Mouse (Mus musculus): Measurements from ENCODE around the gene Fcamr. TPM values are rescaled to one million over a fixed set of nuclear protein-coding genes. Genes with fewer than 3 reads are reported as not detected.

Gene Fcamr
- total and polyA plus RNA-seq, 3 experiments = 0.17 TPM; not detected in 2

DNA sequence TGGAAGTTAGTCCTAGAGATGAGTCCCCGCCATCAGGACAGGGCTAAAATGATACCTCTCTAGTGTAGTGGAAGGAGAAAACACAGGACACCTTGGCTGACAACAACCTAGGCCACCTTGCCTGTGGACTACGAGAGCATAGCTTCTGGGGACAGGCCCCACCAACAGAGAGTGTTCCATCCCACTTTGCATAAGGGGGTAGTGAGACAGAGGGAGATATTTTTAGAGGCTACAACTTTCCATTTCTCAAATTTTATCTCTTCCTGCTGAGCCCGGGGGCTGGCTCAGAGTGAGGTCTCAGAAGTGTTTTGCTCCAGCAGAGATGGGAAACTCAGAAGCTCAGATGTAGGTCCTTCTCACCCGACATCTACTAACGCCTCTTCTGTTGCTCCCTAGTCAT is 49.7 kb downstream of the Fcamr start:
- DNase-seq = no peak

- DNase-seq = no peak
Observed at GRCm38 (mm10) chr1:130854819-130855218, 54.1 kb downstream of the Fcamr start.

DNA sequence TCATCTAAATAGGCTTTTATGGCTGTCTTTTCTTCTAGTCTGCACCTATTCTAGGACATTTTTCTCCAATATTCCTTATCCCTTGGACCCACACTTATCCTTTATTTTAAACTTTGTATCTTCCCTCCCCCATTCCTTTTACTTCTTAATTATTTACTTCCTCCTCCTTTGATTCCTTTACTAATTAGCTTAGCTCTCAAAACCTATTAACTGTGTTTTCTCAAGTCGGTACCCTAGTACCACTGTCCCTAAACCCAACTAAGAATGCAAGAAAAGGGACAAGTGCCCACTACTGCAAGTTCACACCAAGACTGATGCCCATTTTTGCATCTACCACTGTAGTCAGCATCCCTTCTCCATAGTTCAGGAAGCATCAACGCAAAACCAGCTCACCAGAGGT is 55.0 kb downstream of the Fcamr start:
- DNase-seq = no peak

GRCm38 (mm10) chr1:130857456-130857855 is 56.8 kb downstream of the Fcamr start:
- no peak for DNase-seq

DNA sequence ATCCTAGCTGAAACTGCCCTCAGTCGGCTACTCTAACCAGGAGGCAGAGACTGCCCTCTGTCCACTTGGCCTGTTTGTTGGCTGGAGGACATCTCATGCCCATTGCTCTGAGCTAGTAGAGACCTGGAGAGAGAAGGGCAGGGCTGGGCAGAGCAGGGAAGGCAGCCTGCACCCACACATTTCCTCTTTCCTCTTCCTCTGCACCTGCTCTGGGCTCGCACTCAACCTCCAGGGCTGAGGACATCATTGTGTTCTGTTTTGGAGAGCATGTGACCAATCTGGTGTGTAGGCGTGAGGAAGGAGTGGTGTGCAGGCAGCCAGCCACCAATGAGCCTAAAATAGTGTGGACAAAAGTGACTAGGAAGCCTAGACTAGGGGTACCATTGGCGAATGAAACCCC is 63.5 kb downstream of the Fcamr start:
- DNase-seq = no peak

Other genes starting within 250 kb of the Fcamr start
- not detected for gene Zp3r, start 171.3 kb upstream of the Fcamr start, total RNA-seq (2021)
- gene Zp3r, start 171.3 kb upstream of the Fcamr start, polyA plus RNA-seq (2012; rRNA removed) = not detected in 2 replicates
- under 1 TPM in 1 of 2 experiments, not detected in 1; 0.69 TPM for gene C4bp, start 139.3 kb upstream of the Fcamr start, total RNA-seq (2021)
- 0.03 TPM in 1 of 2 replicates, not detected in the other for gene C4bp, start 139.3 kb upstream of the Fcamr start, polyA plus RNA-seq (2012; rRNA removed)
- not detected for gene Gm29427, start 85.1 kb upstream of the Fcamr start, total RNA-seq (2021)
- not detected in 2 replicates for gene Gm29427, start 85.1 kb upstream of the Fcamr start, polyA plus RNA-seq (2012; rRNA removed)
- gene Yod1, start 83.6 kb upstream of the Fcamr start, total RNA-seq (2021) = 10 to 100 TPM in 1 of 2 experiments, 1 to 10 TPM in 1; 9.5 to 10.6 TPM
- 1.9 and 2.1 TPM in 2 replicates for gene Yod1, start 83.6 kb upstream of the Fcamr start, polyA plus RNA-seq (2012; rRNA removed)
- 10 to 100 TPM; 26.1 to 35.5 TPM for gene Pfkfb2, start 71.6 kb upstream of the Fcamr start, total RNA-seq (2021)
- gene Pfkfb2, start 71.6 kb upstream of the Fcamr start, polyA plus RNA-seq (2012; rRNA removed) = 5.8 and 5.9 TPM in 2 replicates
- gene AA986860, start 68.9 kb upstream of the Fcamr start, total RNA-seq (2021) = 1 to 10 TPM; 3.1 to 6.8 TPM
- 1.8 and 3.7 TPM in 2 replicates for gene AA986860, start 68.9 kb upstream of the Fcamr start, polyA plus RNA-seq (2012; rRNA removed)
- 1 to 10 TPM in 1 of 2 experiments, under 1 TPM in 1; 0.14 to 3.2 TPM for gene Pigr, start 25.8 kb downstream of the Fcamr start, total RNA-seq (2021)
- gene Pigr, start 25.8 kb downstream of the Fcamr start, polyA plus RNA-seq (2012; rRNA removed) = 0.07 TPM in 2 replicates
- 1 to 10 TPM in 1 of 2 experiments, not detected in 1; 1.0 TPM for gene Fcmr, start 64.8 kb downstream of the Fcamr start, total RNA-seq (2021)
- 0.41 and 1.4 TPM in 2 replicates for gene Fcmr, start 64.8 kb downstream of the Fcamr start, polyA plus RNA-seq (2012; rRNA removed)
- gene Il24, start 86.6 kb downstream of the Fcamr start, total RNA-seq (2021) = not detected
- gene Il24, start 86.6 kb downstream of the Fcamr start, polyA plus RNA-seq (2012; rRNA removed) = not detected in 2 replicates
- not detected for gene Il20, start 110.5 kb downstream of the Fcamr start, total RNA-seq (2021)
- gene Il20, start 110.5 kb downstream of the Fcamr start, polyA plus RNA-seq (2012; rRNA removed) = not detected in 2 replicates
- not detected for gene Il19, start 139.2 kb downstream of the Fcamr start, total RNA-seq (2021)
- gene Il19, start 139.2 kb downstream of the Fcamr start, polyA plus RNA-seq (2012; rRNA removed) = not detected in 2 replicates
- gene Il10, start 218.9 kb downstream of the Fcamr start, total RNA-seq (2021) = not detected
- gene Il10, start 218.9 kb downstream of the Fcamr start, polyA plus RNA-seq (2012; rRNA removed) = not detected in 2 replicates